Mouse (Mus musculus) right cerebral cortex, adult 2 months (tissue): Measurements from ENCODE around the gene Timm8a2.

Experiments
- DNase-seq, 2 experiments: peaks; one replicate each; pipeline ENCODE4 v3.0.0; 2021 to 2022; ENCODE audit warnings: low spot score in 2 of 2

The Timm8a2 gene

DNA sequence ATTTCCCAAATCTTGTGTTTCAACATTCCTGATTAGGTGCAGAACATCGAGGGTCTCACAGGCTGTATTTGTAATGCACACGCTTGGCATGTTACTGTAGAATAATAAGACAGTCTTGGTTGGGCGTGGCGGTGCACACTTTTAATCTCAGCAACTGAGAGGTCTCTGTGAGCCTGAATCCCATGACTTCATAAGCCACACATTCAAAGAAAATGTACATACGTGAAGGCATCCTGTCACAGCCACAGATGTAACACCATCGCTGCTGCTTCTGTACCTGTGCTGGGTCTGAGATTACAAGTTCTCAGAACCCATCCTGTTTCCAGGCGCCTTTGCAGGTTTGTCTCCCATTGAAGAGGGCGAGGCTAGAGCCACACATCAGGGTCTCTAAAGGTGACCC, 22.7 kb upstream of the Timm8a2 start:
- no peak for DNase-seq

DNA sequence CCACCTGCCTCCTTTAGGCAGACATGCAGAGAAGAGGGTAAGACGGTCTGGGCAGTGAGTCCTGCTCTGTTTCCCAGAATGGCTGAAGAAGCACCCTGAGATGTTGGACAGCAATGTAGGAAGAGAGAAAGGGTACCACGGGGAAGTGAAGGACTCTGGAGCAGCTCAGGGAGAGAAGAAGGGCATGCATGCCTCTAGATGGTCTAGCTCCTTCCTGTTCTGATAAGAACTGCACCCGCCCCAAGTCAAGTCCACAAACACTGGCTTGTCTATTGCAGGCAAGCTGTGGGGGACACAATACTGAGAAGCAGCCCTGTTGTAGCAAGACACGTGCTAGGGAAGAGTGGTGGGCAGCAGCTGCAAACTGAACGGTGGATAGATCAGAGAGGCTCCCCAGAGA, 22.3 kb upstream of the Timm8a2 start:
- no peak for DNase-seq

DNA sequence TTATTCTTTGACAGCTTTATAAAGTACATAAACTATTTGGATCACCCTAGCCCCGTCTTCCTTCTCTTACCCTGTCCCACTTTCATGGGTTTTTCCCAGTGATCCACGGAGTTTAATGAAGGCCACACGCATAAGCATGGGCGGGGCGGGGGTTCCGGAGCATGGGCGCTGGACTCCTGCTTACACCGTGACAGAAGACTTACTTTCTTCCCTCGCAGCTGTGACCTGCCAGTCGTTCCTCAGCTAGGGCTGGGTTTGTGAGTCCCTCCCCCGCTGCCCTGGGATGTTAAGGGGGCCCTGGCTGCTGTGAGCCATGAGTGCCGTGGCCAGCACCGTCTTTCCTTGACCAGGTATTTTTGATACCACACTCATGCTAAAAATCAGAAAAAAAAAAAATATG, 21.7 kb upstream of the Timm8a2 start:
- DNase-seq = no peak

- DNase-seq = no peak
These were observed 21.0 kb upstream of the Timm8a2 start for GRCm38 (mm10) chr14:122013417-122013951.

GRCm38 (mm10) chr14:122017958-122018357, 16.5 kb upstream of the Timm8a2 start:
- no peak for DNase-seq

DNA sequence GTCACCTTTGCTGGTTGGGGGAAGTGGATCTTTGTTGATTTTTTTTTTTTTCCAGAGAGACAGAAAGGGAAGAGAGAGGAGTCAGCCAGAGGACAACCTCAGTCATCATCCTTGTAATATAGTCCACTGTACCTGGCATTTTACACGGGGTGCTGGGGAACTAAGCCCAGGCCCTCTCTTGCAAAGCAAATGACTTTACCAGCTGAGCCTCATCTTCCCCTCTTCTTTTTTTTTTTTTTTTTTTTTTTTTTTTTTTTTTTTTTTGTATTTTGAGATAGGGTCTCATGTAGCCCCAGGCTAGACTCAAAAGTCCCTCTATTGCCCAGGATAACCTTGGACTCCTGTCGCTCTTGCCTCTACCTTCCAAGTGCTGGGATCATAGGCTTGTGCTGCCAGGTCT, 15.1 kb upstream of the Timm8a2 start:
- no peak for DNase-seq

DNA sequence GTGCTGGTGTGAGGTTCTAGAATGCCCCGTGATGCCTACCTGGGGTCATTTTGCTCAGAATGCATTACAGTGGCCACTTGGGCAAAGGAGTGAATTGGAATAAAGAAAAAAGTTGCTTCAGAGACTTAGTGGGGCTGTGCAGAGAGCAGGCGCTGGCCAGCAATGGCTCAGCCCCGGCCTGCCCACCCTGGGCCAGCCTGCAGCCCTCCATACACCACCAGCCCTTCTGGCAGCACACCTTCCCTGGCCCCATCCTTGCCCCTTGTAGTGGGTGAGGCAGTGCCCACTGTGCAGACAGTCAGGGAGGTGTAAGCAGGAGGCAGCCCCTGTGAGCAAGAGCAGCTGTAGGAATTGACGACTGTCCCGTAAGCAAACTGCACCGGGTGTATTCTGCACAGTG, 13.9 kb upstream of the Timm8a2 start:
- no peak for DNase-seq

GRCm38 (mm10) chr14:122023054-122023453, 11.4 kb upstream of the Timm8a2 start:
- no peak for DNase-seq

GRCm38 (mm10) chr14:122023928-122024327, 10.5 kb upstream of the Timm8a2 start:
- DNase-seq = no peak

GRCm38 (mm10) chr14:122028926-122029745, 5.3 kb upstream of the Timm8a2 start:
- peak in 1 of 2 experiments; percentile 18 for DNase-seq

DNA sequence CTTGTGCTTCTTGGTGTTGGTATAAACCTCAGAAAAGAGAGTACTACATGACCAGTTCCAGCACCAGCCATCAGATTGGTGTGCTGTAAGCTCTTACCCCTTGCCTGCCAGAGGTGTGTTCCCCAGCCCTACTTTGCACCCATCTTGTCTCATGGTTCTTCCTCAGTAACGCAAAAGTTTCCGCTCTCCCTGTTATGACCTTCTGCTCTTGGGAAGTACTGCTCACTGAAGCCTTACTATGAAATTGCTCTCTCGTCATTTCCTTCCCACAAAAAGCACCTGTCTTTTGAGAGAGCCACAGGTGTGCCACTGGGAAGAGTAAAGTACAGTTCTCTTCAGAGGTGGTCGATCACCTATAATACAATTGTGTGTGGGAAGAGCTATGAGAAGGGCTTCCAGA, 4.6 kb upstream of the Timm8a2 start:
- DNase-seq = no peak

GRCm38 (mm10) chr14:122032045-122032444, 2.4 kb upstream of the Timm8a2 start:
- DNase-seq = no peak

DNA sequence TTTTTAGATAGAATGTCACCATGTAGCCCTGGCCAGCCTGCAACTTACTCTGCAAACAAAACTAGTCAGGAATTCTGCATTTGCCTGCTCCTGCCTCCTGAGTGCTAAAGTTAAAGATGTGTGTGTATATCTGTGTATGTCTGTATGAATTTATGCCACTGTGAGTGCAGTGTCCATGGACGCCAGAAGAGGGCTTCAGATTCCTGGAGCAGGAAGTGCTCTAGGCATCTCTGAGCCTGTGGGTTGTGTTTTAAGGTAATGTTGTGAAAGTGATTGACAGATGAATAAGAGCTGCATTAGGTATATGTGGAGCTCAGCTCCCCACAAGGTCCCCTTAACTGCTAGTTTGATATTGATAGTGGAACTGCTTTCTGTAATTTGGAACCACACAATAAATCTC, 707 bp downstream of the Timm8a2 start:
- DNase-seq = no peak

DNA sequence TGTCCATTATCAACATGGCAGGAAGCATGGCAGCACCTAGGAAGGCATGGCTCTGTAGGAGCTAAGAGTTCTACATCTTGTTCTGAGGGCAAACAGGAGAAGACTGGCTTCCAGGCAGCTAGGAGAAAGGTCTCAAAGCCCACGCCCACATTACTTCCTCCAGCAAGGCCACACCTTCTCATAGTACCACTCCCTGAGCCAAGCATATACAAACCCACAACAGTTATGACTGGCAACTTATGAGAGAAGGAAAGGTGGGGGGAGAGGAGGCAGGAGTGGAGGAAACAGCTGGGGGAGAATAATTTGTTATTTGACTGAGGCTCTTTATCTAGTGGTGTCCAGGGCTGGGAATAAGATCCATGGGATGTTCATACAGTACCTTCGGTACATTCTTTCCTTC, 1.4 kb downstream of the Timm8a2 start:
- no peak for DNase-seq

- no peak for DNase-seq
These were observed 4.6 kb downstream of the Timm8a2 start for GRCm38 (mm10) chr14:122038874-122039647.

GRCm38 (mm10) chr14:122041413-122041825, 6.9 kb downstream of the Timm8a2 start:
- no peak for DNase-seq

- DNase-seq = no peak
These were observed 7.7 kb downstream of the Timm8a2 start for GRCm38 (mm10) chr14:122042142-122042694.

GRCm38 (mm10) chr14:122047784-122048183, 13.3 kb downstream of the Timm8a2 start:
- no peak for DNase-seq

- no peak for DNase-seq
These were observed 14.3 kb downstream of the Timm8a2 start for GRCm38 (mm10) chr14:122048816-122049215.

DNA sequence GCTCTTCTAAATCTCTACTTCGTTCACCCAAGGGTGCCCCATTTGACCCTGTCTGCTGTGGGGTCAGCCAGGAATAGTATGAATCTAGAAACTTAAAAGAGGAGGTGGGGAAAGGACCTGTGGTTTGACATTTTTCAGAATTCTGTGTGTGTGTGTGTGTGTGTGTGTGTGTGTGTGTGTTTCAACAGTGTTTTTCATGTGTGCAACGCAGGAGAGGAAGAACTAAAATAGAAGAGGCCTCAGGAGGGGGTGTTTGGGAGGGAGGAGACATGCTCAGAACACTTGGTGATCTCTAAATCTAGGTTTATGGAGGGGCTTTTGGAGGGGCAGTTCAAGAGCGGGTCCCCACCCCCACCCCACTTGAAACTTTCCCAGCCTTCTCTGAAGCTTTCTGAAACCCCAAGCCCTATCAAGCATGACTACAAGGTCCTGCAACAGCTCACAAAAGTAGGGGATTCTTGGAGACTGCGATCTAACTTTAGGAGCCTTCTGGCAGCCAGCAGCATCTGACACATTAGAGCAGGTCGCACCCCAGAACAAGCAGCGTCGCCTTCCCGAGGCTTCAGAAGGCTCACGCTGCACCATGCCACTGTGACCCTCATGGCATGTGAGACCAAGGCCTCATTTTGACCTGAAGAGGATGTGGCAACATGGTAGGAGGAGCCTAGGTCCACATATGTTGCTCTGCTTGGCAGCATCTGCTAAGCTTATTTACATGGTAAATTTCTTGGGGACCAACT, 18.6 kb downstream of the Timm8a2 start:
- no peak for DNase-seq

DNA sequence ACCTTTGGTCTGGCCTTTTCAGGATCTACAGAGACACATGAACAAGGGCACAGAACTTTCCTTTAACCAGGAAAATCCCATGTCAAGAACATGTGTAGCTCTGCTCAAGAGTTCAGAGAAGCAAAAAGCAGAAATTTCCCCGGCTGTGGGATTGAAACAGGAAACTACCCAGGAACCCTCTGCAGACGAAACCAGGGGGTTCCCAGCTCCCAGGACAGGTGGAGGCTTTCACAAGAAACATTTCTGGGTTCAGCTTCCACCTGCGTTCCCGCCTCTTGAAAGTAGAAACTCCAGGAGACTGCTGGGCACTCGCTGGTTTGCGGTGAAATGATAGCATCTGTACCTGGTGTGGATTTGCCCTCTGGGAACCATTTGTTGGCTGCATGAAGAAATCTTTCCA, 22.4 kb downstream of the Timm8a2 start:
- DNase-seq = no peak

GRCm38 (mm10) chr14:122057941-122058346, 23.5 kb downstream of the Timm8a2 start:
- DNase-seq = no peak
